Mouse (Mus musculus): ENCODE results near the gene Fbxw7.

Gene Fbxw7

GRCm38 (mm10) chr3:84917903-84918679 lies 103.0 kb downstream of the Fbxw7 start:
- no peak for TF ChIP-seq GATA4 (IDR thresholded peaks at IDR 0.05; ENCODE audit: insufficient replicate concordance, low read length)

- no peak for TF ChIP-seq GATA4 (IDR thresholded peaks at IDR 0.05; ENCODE audit: insufficient replicate concordance, low read length)
Measured at GRCm38 (mm10) chr3:84921704-84922420, 106.8 kb downstream of the Fbxw7 start.

- no peak for TF ChIP-seq GATA4 (IDR thresholded peaks at IDR 0.05; ENCODE audit: insufficient replicate concordance, low read length)
Measured at GRCm38 (mm10) chr3:84923256-84923655, 108.2 kb downstream of the Fbxw7 start.

GRCm38 (mm10) chr3:84923670-84924069 lies 108.6 kb downstream of the Fbxw7 start:
- no peak for TF ChIP-seq GATA4 (IDR thresholded peaks at IDR 0.05; ENCODE audit: insufficient replicate concordance, low read length)

- TF ChIP-seq GATA4 (IDR thresholded peaks at IDR 0.05; ENCODE audit: insufficient replicate concordance, low read length), result no peak
Measured at GRCm38 (mm10) chr3:84925229-84925628, 110.2 kb downstream of the Fbxw7 start.

- no peak for TF ChIP-seq GATA4 (IDR thresholded peaks at IDR 0.05; ENCODE audit: insufficient replicate concordance, low read length)
Measured at GRCm38 (mm10) chr3:84926140-84926539, 111.1 kb downstream of the Fbxw7 start.

- TF ChIP-seq GATA4 (IDR thresholded peaks at IDR 0.05; ENCODE audit: insufficient replicate concordance, low read length), result no peak
Measured at GRCm38 (mm10) chr3:84927168-84927794, 112.2 kb downstream of the Fbxw7 start.

GRCm38 (mm10) chr3:84927901-84928300 lies 112.8 kb downstream of the Fbxw7 start:
- TF ChIP-seq GATA4 (IDR thresholded peaks at IDR 0.05; ENCODE audit: insufficient replicate concordance, low read length), result no peak

GRCm38 (mm10) chr3:84929171-84929570 lies 114.1 kb downstream of the Fbxw7 start:
- no peak for TF ChIP-seq GATA4 (IDR thresholded peaks at IDR 0.05; ENCODE audit: insufficient replicate concordance, low read length)

GRCm38 (mm10) chr3:84930683-84931082 lies 115.6 kb downstream of the Fbxw7 start:
- no peak for TF ChIP-seq GATA4 (IDR thresholded peaks at IDR 0.05; ENCODE audit: insufficient replicate concordance, low read length)

GRCm38 (mm10) chr3:84935729-84936128 lies 120.7 kb downstream of the Fbxw7 start:
- TF ChIP-seq GATA4 (IDR thresholded peaks at IDR 0.05; ENCODE audit: insufficient replicate concordance, low read length), result no peak

- TF ChIP-seq GATA4 (IDR thresholded peaks at IDR 0.05; ENCODE audit: insufficient replicate concordance, low read length), result no peak
Measured at GRCm38 (mm10) chr3:84936252-84936651, 121.2 kb downstream of the Fbxw7 start.

GRCm38 (mm10) chr3:84936956-84937355 lies 121.9 kb downstream of the Fbxw7 start:
- no peak for TF ChIP-seq GATA4 (IDR thresholded peaks at IDR 0.05; ENCODE audit: insufficient replicate concordance, low read length)

- TF ChIP-seq GATA4 (IDR thresholded peaks at IDR 0.05; ENCODE audit: insufficient replicate concordance, low read length), result no peak
Measured at GRCm38 (mm10) chr3:84937360-84938355, 122.6 kb downstream of the Fbxw7 start.

- TF ChIP-seq GATA4 (IDR thresholded peaks at IDR 0.05; ENCODE audit: insufficient replicate concordance, low read length), result no peak
Measured at GRCm38 (mm10) chr3:84944933-84945332, 129.9 kb downstream of the Fbxw7 start.

All from liver, adult (tissue).